Mouse (Mus musculus) bone marrow macrophage, adult 2 months (primary cell): ENCODE measurements around the gene Rps27. TPM values are rescaled to one million over a fixed set of nuclear protein-coding genes. Genes with fewer than 3 reads are reported as not detected.

ENCODE experiments used
- H3K27ac ChIP-seq: 2 replicates; pipeline ENCODE4 v1.5.1; 2012; ENCODE audit warnings: low read depth, low read length; ENCODE audit not compliant: insufficient read depth
- H3K4me1 ChIP-seq: 2 replicates; pipeline ENCODE4 v1.6.1; 2012; ENCODE audit warnings: low read length; ENCODE audit not compliant: control insufficient read depth, insufficient read depth
- H3K4me3 ChIP-seq: 2 replicates; pipeline ENCODE4 v1.5.1; 2012; ENCODE audit warnings: mild to moderate bottlenecking, low read length, moderate library complexity; ENCODE audit not compliant: insufficient read depth
- CTCF ChIP-seq: IDR thresholded peaks from 2 replicates; pipeline ENCODE4 v1.5.1; 2012; ENCODE audit warnings: low read depth, mild to moderate bottlenecking, low read length, moderate library complexity
- POLR2A ChIP-seq: IDR thresholded peaks from 2 replicates; pipeline ENCODE4 v1.6.1; 2012; ENCODE audit warnings: mild to moderate bottlenecking, low read depth, low read length, borderline replicate concordance
- polyA plus RNA-seq: library from polyadenylated mRNA; stranded (reverse); fragments of >200 nt; gene quantifications from 2 replicates; pipeline ENCODE4 v1.2.4, GENCODE M21; 2012; ENCODE audit not compliant: missing spikeins, insufficient read depth, insufficient read length

Gene Rps27
- polyA plus RNA-seq, 1 experiment, result 946 TPM

- TF ChIP-seq CTCF (no peak), POLR2A (no peak)
- H3K27ac ChIP-seq, result no peak overlapping the region
- H3K4me3 ChIP-seq, result peak overlapping the region; percentile 95
- peaks cover 2% of the 10 kb centered on the region; the same call in 1 of the 2 replicates for H3K4me1 ChIP-seq
Measured at GRCm38 (mm10) chr3:90231075-90231474, 17.6 kb upstream of the Rps27 start.

DNA sequence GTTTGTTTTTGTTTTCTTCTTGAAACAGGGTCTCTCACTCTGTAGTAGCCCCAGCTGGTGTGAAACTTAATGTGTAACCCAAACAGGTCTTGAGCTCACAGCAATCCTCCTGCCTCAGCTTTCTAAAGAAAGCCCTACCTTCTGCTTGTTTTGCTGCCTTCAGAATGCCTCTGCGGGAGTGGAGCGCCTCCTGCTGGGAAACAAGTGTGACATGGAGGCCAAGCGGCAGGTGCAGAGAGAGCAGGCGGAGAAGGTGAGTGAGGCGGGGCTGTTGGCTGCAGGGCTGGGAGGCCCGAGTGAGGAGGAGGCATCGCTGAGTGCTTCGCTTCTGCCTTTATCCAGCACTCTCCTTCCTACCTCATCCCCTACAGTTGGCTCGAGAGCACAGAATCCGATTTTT lies 10.9 kb upstream of the Rps27 start:
- TF ChIP-seq CTCF, result no peak
- no peak for TF ChIP-seq POLR2A
- H3K4me3 ChIP-seq, result no peak overlapping the region
- peaks cover 6% of the 10 kb centered on the region for H3K4me1 ChIP-seq
- no peak overlapping the region for H3K27ac ChIP-seq

- TF ChIP-seq POLR2A, result no peak
- TF ChIP-seq CTCF, result no peak
- no peak overlapping the region for H3K4me3 ChIP-seq
- H3K27ac ChIP-seq, result no peak overlapping the region
- peaks cover 6% of the 10 kb centered on the region for H3K4me1 ChIP-seq
Measured at GRCm38 (mm10) chr3:90222941-90223340, 9.5 kb upstream of the Rps27 start.

GRCm38 (mm10) chr3:90222455-90222854 lies 9.0 kb upstream of the Rps27 start:
- no peak overlapping the region for H3K4me3 ChIP-seq
- peaks cover 6% of the 10 kb centered on the region for H3K4me1 ChIP-seq
- no peak for TF ChIP-seq CTCF
- TF ChIP-seq POLR2A, result no peak
- H3K27ac ChIP-seq, result no peak overlapping the region

GRCm38 (mm10) chr3:90221123-90221522 lies 7.7 kb upstream of the Rps27 start:
- TF ChIP-seq POLR2A (no peak), CTCF (no peak)
- Histone ChIP-seq H3K4me3 (no peak overlapping the region), H3K4me1 (peaks cover 6% of the 10 kb centered on the region), H3K27ac (no peak overlapping the region)

GRCm38 (mm10) chr3:90220531-90220951 lies 7.1 kb upstream of the Rps27 start:
- Histone ChIP-seq H3K27ac (peak overlapping the region; percentile 7; the same call in 1 of the 2 replicates), H3K4me1 (peaks cover 6% of the 10 kb centered on the region), H3K4me3 (peak overlapping the region; percentile 46)
- TF ChIP-seq CTCF (no peak), POLR2A (no peak)

DNA sequence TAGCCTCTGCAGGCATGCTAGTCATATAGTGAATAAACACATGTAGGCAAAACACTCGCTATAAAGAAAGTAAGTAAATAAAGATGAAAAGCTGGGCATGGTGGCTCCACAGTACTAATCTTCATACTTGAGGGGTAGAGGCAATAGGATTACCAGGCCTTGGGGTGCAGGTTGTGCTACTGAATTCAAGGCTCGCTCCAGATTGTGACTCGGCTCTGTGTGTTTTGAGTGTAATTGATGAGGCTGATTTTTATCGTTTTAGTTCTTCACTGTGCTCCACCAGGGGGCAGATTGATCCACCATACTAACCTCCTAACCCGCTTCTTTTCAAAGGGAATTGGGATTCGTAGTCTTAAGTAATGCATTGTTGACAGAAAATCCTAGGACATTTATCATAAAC lies 6.6 kb upstream of the Rps27 start:
- peak overlapping the region; percentile 46 for H3K4me3 ChIP-seq
- no peak for TF ChIP-seq POLR2A
- no peak for TF ChIP-seq CTCF
- peaks cover 6% of the 10 kb centered on the region for H3K4me1 ChIP-seq
- 0 out of 2 replicates have a peak overlapping the region, but pooled peaks have one; percentile 7 for H3K27ac ChIP-seq

DNA sequence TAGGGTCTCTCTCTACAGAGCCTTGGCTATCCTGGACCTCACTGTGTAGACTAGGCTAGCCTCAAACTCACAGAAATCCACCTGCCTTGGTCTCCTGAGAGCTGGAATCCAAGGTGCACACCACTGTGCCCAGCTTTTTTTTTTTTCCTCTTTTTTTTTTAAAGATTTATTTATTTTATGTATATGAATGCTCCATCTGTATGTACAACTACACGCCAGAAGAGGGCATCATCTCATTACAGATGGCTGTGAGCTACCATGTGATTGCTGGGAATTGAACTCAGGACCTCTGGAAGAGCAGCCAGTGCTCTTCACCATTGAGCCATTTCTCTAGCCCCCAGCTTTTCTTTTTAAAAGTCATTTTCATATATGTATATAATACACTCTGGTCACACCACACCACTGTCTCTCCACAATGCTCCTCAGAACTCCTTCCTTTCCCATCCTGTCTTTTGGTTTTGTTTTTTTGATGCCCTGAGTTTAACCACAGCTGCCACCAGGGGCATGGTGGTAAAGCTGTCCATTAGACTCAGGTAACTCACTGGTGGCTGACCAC lies 2.5 kb upstream of the Rps27 start:
- Histone ChIP-seq H3K4me1 (peaks cover 15% of the 10 kb centered on the region), H3K27ac (no peak overlapping the region), H3K4me3 (no peak overlapping the region)
- no peak for TF ChIP-seq CTCF
- no peak for TF ChIP-seq POLR2A

- H3K27ac ChIP-seq, result no peak overlapping the region
Measured at GRCm38 (mm10) chr3:90213956-90214684, 669 bp upstream of the Rps27 start.

DNA sequence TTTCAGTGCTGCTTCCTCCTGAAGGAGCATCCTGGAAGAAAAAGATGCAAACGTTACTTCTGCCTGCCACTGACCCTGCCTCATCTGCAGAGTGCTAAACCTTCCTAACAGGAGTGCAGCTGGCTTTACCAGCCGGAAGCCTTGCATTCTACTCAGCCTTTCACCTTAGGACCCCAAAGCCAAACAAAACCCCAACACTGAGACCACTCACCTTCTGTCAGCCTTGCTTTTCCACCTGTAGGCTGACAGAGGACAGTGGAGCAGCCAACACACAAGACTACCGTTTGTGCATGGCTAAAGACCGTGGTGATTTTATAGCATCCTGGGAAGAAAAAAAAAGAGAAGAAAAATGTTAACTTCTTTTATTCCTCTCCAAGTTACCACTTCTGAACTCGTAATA lies 728 bp downstream of the Rps27 start:
- Histone ChIP-seq H3K4me1 (peaks cover 14% of the 10 kb centered on the region), H3K4me3 (peak overlapping the region; percentile 68), H3K27ac (no peak overlapping the region)
- TF ChIP-seq CTCF (no peak), POLR2A (no peak)

More at GRCm38 (mm10) chr3:90213956-90214684, 669 bp upstream of the Rps27 start:
- Histone ChIP-seq H3K4me1 (peaks cover 14% of the 10 kb centered on the region), H3K4me3 (peak overlapping the region; percentile 68)
- no peak for TF ChIP-seq POLR2A
- TF ChIP-seq CTCF, result no peak
